Mouse (Mus musculus) lung, embryonic 14.5 days (tissue): Measurements from ENCODE around the gene Usp6nl. TPM values are rescaled to one million over a fixed set of nuclear protein-coding genes. Genes with fewer than 3 reads are reported as not detected.

Experiments
- ATAC-seq: fragments of 200-750 bp; cut with Nextera tagmentation; 2 replicates; pipeline ENCODE4 v1.8.0; 2017; ENCODE audit warnings: mild to moderate bottlenecking, moderate TSS enrichment, moderate library complexity; ENCODE audit not compliant: insufficient read depth
- DNase-seq: peaks from one replicate; pipeline ENCODE4 v3.0.0-alpha.2; 2015
- H3K27ac ChIP-seq: fragments of 300-500 bp; sonication (generic); 2 replicates; pipeline ENCODE4 v1.5.1; 2014; ENCODE audit warnings: low read depth, mild to moderate bottlenecking, moderate library complexity
- H3K27me3 ChIP-seq: fragments of 300-500 bp; sonication (generic); 2 replicates; pipeline ENCODE4 v1.6.1; 2014; ENCODE audit warnings: low read length, control low read depth; ENCODE audit not compliant: insufficient read depth
- H3K36me3 ChIP-seq: fragments of 300-500 bp; sonication (generic); 2 replicates; pipeline ENCODE4 v1.6.1; 2014; ENCODE audit warnings: control low read depth; ENCODE audit not compliant: insufficient read depth
- H3K4me1 ChIP-seq: fragments of 300-500 bp; sonication (generic); 2 replicates; pipeline ENCODE4 v1.6.1; 2014; ENCODE audit warnings: antibody characterized with exemption, control low read depth; ENCODE audit not compliant: insufficient read depth
- H3K4me2 ChIP-seq: fragments of 300-500 bp; sonication (generic); 2 replicates; pipeline ENCODE4 v1.6.1; 2014; ENCODE audit warnings: mild to moderate bottlenecking
- H3K4me3 ChIP-seq: fragments of 300-500 bp; sonication (generic); 2 replicates; pipeline ENCODE4 v1.5.1; 2014; ENCODE audit warnings: low read depth, low read length
- H3K9ac ChIP-seq: fragments of 300-500 bp; sonication (generic); 2 replicates; pipeline ENCODE4 v1.6.1; 2014
- H3K9me3 ChIP-seq: fragments of 300-500 bp; sonication (generic); 2 replicates; pipeline ENCODE4 v1.6.1; 2016; ENCODE audit warnings: low read depth, low read length, control low read depth
- CTCF ChIP-seq: IDR thresholded peaks from 2 replicates; pipeline ENCODE4 v1.5.1; 2016; ENCODE audit warnings: antibody characterized with exemption, low read depth
- WGBS: fragments of 180-500 bp; shearing (Covaris S2); extraction: QIAGEN DNeasy Blood & Tissue Kit; methylation state at CpG from one replicate; pipeline ENCODE4 v1.1.7; 2014; 5-methylcytosine and 5-hydroxymethylcytosine counted together
- polyA plus RNA-seq: library from polyadenylated mRNA; unstranded; fragments of >200 nt; fragmentation: Nextera tagmentation; extraction: Ambion mirVana; gene quantifications from 2 replicates; pipeline ENCODE4 v1.2.1, GENCODE M21; 2014

The Usp6nl gene
- polyA plus RNA-seq, 1 experiment from 2014 or later, result 16.7 TPM

- no peaks in the 10 kb centered on the region for H3K9me3 ChIP-seq
- DNase-seq, result peak; percentile 69
- peak overlapping the region; percentile 20; the same call in 1 of the 2 replicates for H3K27ac ChIP-seq
- H3K4me2 ChIP-seq, result no peak overlapping the region
- WGBS, result 27% methylated on average over 11 of the region's 11 CpGs
- no peak overlapping the region for H3K9ac ChIP-seq
- no peaks in the 10 kb centered on the region for H3K36me3 ChIP-seq
- TF ChIP-seq CTCF, result peak; percentile 52
- no peak overlapping the region for H3K4me3 ChIP-seq
- ATAC-seq, result peak; percentile 73
- H3K27me3 ChIP-seq, result no peaks in the 10 kb centered on the region
- H3K4me1 ChIP-seq, result no peaks in the 10 kb centered on the region
Observed at GRCm38 (mm10) chr2:6403375-6403774, 80.9 kb downstream of the Usp6nl start.

GRCm38 (mm10) chr2:6403991-6404390, 81.5 kb downstream of the Usp6nl start:
- Histone ChIP-seq H3K36me3 (peaks cover 1% of the 10 kb centered on the region; the same call in 1 of the 2 replicates), H3K4me2 (no peak overlapping the region), H3K27ac (no peak overlapping the region), H3K9ac (no peak overlapping the region), H3K4me3 (no peak overlapping the region), H3K9me3 (no peaks in the 10 kb centered on the region), H3K4me1 (no peaks in the 10 kb centered on the region), H3K27me3 (no peaks in the 10 kb centered on the region)
- no peak for TF ChIP-seq CTCF
- DNase-seq (no peak), ATAC-seq (no peak)
- WGBS, result 58% methylated on average over 3 of the region's 3 CpGs

DNA sequence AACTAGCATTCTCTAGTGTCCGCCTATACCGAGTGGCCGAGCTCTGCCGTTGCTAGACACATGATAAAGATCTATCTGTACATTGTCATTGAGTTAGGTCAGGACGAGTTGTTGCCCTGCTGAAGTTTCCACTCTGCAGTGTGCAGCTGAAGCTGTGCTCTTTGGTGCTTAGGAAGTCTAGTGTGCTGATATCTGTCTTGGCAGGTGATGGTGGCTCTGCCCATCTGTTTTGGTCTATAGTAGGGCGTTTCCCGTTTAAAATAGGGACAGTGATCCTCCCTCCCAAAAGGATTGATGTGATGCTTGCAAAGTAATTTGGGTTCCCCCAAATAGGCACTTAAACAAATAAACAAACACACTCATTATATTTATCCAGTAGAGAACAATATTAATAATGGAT, 82.2 kb downstream of the Usp6nl start:
- no peak for ATAC-seq
- Histone ChIP-seq H3K36me3 (peaks cover 6% of the 10 kb centered on the region; the same call in 1 of the 2 replicates), H3K27me3 (no peaks in the 10 kb centered on the region), H3K9me3 (no peaks in the 10 kb centered on the region), H3K4me3 (no peak overlapping the region), H3K4me1 (no peaks in the 10 kb centered on the region), H3K4me2 (no peak overlapping the region), H3K9ac (no peak overlapping the region), H3K27ac (no peak overlapping the region)
- no peak for DNase-seq
- WGBS, result 64% methylated on average over 7 of the region's 7 CpGs
- no peak for TF ChIP-seq CTCF

- H3K4me1 ChIP-seq, result no peaks in the 10 kb centered on the region
- peak; percentile 89 for ATAC-seq
- no peak overlapping the region for H3K4me3 ChIP-seq
- H3K4me2 ChIP-seq, result no peak overlapping the region
- H3K36me3 ChIP-seq, result peaks cover 11% of the 10 kb centered on the region
- no peaks in the 10 kb centered on the region for H3K27me3 ChIP-seq
- no peaks in the 10 kb centered on the region for H3K9me3 ChIP-seq
- H3K9ac ChIP-seq, result no peak overlapping the region
- DNase-seq, result peak; percentile 89
- H3K27ac ChIP-seq, result no peak overlapping the region
- TF ChIP-seq CTCF, result peak; percentile 95
- 37% methylated on average over 10 of the region's 10 CpGs for WGBS
Observed at GRCm38 (mm10) chr2:6405059-6406033, 82.9 kb downstream of the Usp6nl start.

- Histone ChIP-seq H3K27me3 (no peaks in the 10 kb centered on the region), H3K9me3 (no peaks in the 10 kb centered on the region), H3K4me1 (no peaks in the 10 kb centered on the region), H3K36me3 (peaks cover 21% of the 10 kb centered on the region), H3K27ac (no peak overlapping the region), H3K4me2 (no peak overlapping the region), H3K4me3 (no peak overlapping the region), H3K9ac (no peak overlapping the region)
- ATAC-seq (no peak), DNase-seq (no peak)
- 63% methylated on average over 1 of the region's 1 CpGs for WGBS
- TF ChIP-seq CTCF, result no peak
Observed at GRCm38 (mm10) chr2:6407711-6408110, 85.2 kb downstream of the Usp6nl start.

DNA sequence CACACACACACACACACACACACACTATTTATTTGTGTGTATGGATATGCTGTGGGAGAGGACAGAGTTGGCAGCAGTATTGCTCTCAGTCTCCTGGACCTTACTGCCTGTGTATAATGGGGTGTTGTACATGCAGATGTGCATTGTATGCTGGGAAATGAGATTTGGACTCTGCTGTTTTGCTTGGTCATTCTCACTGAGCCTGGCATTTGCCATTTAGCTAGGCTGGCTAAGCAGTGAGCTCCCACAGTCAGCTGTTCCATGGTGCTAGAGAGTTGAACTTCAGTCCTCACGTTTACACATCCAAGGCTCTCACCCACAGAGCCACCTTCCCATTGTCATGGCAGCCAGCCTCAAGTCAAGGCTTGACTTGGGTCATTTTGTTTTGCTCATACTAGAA, 90.2 kb downstream of the Usp6nl start:
- WGBS, result 81% methylated on average over 1 of the region's 1 CpGs
- no peak for TF ChIP-seq CTCF

DNA sequence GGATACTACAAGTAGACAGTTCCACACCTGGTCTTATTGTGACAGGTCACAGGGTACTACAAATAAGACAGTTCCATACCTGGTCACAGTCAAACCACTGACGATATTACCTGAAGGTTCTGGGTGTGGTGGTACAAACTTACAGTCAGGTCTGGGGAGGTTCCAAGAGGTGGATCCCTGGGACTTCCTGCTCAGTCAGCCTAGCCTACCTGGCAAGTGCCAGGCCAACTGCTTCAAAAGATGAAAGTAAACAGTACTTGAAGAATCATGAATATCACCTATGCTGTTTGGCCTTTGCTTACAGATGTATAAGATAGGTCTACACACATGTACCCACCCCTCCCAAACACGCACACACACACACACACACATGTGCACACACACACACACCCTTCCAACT, 91.3 kb downstream of the Usp6nl start:
- H3K36me3 ChIP-seq, result peaks cover 43% of the 10 kb centered on the region
- ATAC-seq (no peak), DNase-seq (no peak)

More for the DNA sequence above, 90.2 kb downstream of the Usp6nl start:
- H3K36me3 ChIP-seq, result peaks cover 41% of the 10 kb centered on the region
- no peaks in the 10 kb centered on the region for H3K27me3 ChIP-seq
- ATAC-seq (no peak), DNase-seq (no peak)
- H3K9ac ChIP-seq, result no peak overlapping the region
- no peak overlapping the region for H3K27ac ChIP-seq
- no peak overlapping the region for H3K4me3 ChIP-seq
- H3K9me3 ChIP-seq, result no peaks in the 10 kb centered on the region
- no peaks in the 10 kb centered on the region for H3K4me1 ChIP-seq
- no peak overlapping the region for H3K4me2 ChIP-seq

More for the DNA sequence above, 91.3 kb downstream of the Usp6nl start:
- H3K4me3 ChIP-seq, result no peak overlapping the region
- no peaks in the 10 kb centered on the region for H3K4me1 ChIP-seq
- H3K27ac ChIP-seq, result no peak overlapping the region
- H3K27me3 ChIP-seq, result no peaks in the 10 kb centered on the region
- no peak overlapping the region for H3K4me2 ChIP-seq
- 90% methylated on average over 2 of the region's 2 CpGs for WGBS
- no peaks in the 10 kb centered on the region for H3K9me3 ChIP-seq
- no peak overlapping the region for H3K9ac ChIP-seq
- no peak for TF ChIP-seq CTCF
